Mouse (Mus musculus) neutrophil, adult 5-6 weeks (primary cell): ENCODE data around the gene Zcchc17. TPM values are rescaled to one million over a fixed set of nuclear protein-coding genes. Genes with fewer than 3 reads are reported as not detected.

ENCODE experiments used
- ATAC-seq: fragments of 151-379, 151-347 bp; 2 replicates; pipeline ENCODE4 v1.8.0; 2017; ENCODE audit warnings: mild to moderate bottlenecking, moderate TSS enrichment; ENCODE audit not compliant: insufficient number of reproducible peaks, poor library complexity, low FRiP score, severe bottlenecking; ENCODE audit errors: extremely low read depth
- total RNA-seq: library from RNA; stranded (forward); fragments of 200-1000 nt; gene quantifications from 2 replicates; pipeline ENCODE4 v1.2.3, GENCODE M21; 2017

The Zcchc17 gene
- total RNA-seq, result 50.0 and 67.0 TPM in 2 replicates

DNA sequence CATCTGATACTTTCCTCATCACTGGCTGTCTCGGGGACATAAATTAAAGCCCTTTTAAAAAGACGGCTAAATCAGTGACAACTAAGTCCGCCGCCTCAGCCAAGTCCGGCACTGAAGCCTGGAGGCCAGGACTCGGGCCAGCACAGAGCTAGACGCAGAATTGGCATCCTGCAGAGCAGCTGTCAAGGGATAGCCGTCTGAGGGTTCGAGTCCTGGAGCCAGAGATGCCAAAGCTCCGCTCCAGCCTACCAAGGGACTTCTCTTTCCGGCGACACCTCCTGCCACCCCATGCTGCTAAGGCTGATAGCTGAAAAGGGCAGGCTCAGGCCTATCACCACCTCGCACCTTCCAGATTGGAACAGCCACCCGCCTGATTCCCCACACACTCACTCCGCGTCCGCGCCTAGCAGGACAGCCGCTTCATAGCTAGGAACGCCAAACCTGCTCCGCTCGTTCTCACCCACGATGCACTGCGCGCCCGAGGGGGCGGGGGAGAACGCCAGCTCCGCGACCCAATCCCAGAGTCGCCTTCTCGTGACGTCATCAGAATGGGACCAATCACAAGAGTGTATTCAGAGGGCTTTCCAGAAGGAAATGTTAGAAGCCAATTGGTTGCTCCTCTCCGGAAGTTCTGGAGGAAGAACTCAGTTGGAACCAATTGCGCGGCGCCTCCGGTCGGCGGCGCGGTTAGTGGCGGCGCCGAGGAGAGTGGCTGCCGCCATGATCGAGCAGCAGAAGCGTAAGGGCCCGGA, at the start of gene Zcchc17, which contains the start of gene Snrnp40:
TSS of gene Zcchc17 (minus strand) at position 458 of the 752 bp plus-strand sequence.
TSS of gene Snrnp40 (plus strand) at position 647 of the 752 bp plus-strand sequence.
- peak; percentile 98 for ATAC-seq

GRCm38 (mm10) chr4:130391265-130391664, 31.5 kb upstream of the Zcchc17 start:
- no peak for ATAC-seq

DNA sequence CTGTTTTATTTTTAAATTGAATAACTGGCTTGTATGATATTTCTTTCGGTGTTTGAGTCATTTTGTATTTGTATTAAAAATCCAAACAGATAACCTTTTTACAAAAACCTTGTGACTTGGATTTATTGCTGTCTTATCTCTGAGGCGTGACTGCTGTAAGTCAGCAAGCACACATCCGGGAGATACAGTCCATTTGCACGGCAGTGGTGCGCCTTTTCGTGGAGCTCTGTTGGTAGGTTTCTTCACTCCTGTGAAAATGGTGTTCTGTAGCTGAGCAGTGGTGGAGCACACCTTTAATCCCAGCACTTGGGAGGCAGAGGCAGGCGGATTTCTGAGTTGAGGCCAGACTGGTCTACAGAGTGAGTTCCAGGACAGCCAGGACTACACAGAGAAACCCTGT, 30.2 kb upstream of the Zcchc17 start:
- no peak for ATAC-seq

GRCm38 (mm10) chr4:130389496-130389895, 29.8 kb upstream of the Zcchc17 start:
- no peak for ATAC-seq

DNA sequence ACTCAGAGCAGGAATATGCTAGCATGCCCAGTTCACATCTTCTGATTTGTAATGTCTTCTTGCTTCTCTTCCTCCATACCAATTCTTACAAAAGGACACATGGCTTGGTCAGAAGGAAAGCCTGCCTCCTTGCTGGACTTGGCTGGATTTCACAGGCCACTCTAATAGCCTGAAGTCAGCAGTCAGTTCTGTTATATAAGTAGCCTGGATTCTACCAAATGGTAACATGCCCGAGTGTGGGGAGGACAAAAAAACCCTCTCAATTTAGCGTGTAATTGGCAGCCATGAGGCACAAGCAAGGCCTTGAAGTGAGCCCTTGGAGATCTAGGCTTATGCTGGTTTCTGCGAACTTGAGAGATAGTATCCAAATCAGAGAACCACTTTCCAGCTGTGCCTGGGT, 27.5 kb upstream of the Zcchc17 start:
- no peak for ATAC-seq

DNA sequence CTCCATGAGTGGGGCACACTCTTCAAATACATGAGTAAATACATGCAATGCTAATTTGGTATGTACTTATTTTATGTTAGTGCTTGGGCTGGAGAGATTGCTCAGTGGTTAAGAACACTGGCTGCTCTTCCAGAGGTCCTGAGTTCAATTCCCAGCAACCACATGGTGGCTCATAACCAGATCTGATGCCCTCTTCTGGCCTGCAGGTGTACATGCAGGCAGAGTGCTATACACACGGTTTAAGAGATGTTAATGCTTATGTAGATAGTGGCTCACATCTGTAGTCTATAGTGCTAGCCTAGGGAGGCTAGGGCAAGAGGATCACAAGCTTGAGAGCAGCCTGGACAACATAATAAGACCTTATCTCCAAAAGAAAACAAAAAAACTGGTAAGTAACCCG, 20.7 kb upstream of the Zcchc17 start:
- ATAC-seq, result no peak

DNA sequence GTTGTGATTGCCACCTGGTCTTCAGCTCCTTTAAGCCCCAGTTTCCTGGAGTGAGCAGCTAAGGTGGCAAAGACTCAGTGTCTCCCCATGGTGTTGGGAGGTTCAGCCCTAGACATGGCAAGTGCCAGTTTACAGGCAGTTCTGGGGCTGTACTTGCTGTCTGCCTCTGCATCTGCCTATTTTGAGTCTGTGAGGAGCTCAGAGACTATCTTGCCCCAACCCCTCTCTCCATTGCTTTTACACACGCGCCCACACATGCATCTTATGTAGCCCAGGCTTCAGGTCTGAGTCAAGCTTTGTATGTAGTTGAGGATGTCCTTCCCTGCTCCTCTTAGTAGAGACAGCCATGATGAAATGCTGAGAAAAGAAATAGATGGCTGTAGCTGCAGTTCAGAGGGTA, 19.4 kb upstream of the Zcchc17 start:
- no peak for ATAC-seq

DNA sequence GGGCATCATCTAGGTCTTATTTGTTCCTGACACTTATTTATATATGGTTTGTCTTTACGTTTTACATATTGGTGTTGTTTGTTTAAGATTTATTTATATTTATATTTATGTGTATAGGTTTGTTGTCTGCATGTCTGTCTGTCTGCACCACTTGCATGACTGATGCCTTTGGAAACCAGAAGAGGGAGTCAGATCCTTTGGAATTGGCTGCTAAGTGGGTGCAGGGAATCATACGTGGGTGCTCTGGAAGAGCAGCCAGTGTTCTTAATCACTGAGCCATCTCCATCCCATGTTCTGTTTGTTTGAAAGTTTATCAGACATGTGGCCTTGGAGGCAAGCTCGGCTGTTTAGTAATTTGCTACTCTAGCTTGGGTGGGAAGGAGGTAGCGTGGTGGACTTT, 17.8 kb upstream of the Zcchc17 start:
- no peak for ATAC-seq

GRCm38 (mm10) chr4:130376675-130377074, 16.9 kb upstream of the Zcchc17 start:
- ATAC-seq, result no peak

DNA sequence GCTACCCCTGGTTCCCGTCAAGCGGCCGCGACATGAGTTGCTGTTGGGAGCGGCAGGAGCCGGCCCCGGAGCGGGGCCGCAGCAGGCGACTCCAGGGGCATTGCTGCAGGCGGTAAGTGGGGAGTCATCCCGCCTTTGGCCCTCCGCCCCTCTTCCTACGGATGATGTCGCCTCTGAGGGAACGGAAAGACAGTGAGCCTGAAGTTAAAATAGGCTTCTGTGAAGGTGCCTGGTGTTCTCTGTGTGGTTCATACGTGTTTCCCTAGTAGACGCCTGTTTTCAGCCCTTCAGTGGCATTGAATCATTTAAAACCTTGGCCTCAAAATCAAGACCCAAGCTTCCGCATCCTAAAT, 471 bp upstream of the Zcchc17 start:
- peak; percentile 1; the same call in 1 of the 2 replicates for ATAC-seq

GRCm38 (mm10) chr4:130357946-130358345, 1.8 kb downstream of the Zcchc17 start:
- no peak for ATAC-seq

GRCm38 (mm10) chr4:130352588-130352987, 7.2 kb downstream of the Zcchc17 start:
- ATAC-seq, result no peak

- no peak for ATAC-seq
Measured at GRCm38 (mm10) chr4:130350690-130351422, 8.9 kb downstream of the Zcchc17 start.

DNA sequence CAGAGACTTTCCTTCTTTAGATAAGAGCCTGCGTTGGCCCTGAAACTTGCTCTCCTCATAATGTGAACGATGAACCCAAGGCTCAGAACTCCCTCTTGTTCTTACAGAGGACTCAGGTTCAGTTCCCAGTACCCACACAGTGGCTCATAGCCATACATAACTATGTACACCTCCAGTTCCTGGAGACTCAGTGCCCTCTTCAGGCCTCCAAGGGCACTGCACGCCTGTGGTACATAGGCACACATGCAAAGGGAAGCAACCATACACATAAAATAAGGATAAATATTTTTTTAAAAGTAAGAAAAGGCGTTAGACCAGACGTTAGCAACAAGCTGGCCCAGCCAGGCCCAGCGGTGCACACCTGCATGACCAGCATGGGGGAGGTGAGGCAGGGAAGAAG, 10.1 kb downstream of the Zcchc17 start:
- ATAC-seq, result no peak

DNA sequence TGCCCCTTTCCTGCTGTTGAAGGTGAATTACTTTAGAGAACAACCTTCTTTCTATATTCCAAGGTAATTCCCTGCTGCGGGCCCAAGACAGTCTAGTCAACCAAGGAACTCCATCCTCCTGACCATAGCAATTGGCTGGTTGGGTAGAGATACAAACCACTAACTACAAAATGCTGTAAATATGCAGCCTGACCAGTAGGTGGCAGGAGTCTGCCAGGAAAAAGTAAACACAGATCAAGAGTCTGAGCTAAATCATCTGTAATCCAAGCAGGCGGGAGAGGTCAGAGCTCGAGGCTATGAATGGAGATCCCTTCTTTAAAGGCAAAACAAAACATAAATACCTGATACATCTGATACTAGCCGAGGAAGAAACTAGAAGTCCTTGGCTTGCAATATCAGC, 18.1 kb downstream of the Zcchc17 start:
- ATAC-seq, result peak; percentile 74; the same call in 1 of the 2 replicates

DNA sequence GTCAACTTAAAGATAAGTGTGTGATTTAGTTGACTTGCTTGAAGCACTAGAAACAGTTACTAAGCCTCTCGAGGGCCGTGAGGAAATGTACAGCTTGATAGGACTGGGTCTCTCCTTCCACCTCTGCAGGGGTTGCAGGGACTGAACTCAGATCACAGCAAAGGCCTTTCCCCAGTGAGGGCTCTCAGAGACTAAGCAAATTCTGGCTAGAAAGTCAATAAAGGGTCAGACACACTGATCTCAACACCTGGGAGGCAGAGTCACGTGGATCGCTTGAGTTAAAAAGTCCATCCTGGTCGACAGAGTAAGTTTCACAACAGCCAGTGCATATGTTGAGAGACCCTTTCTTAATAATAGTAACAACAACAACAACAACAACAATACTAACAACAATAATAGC, 23.9 kb downstream of the Zcchc17 start:
- no peak for ATAC-seq

GRCm38 (mm10) chr4:130327366-130327765, 32.4 kb downstream of the Zcchc17 start:
- ATAC-seq, result no peak

DNA sequence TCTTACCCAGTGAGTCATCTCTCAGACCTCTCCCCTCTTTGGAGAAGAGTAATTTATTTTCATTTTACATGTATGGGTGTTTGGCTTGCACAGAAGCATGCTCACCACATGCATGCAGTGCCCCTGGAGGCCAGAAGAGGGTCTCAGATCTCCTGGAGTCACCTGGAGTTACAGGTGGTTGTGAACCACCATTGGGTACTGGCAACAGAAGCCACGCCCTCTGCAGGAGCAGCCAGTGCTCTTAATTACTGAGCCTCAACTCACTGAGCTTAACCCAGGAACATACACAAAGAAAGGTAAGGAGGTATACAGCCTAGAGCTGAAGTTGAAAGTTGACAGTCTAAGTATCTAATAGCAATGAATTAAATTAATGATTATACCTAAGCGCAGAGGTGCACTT, 34.3 kb downstream of the Zcchc17 start:
- ATAC-seq, result no peak

- no peak for ATAC-seq
Measured at GRCm38 (mm10) chr4:130323607-130324006, 36.1 kb downstream of the Zcchc17 start.

DNA sequence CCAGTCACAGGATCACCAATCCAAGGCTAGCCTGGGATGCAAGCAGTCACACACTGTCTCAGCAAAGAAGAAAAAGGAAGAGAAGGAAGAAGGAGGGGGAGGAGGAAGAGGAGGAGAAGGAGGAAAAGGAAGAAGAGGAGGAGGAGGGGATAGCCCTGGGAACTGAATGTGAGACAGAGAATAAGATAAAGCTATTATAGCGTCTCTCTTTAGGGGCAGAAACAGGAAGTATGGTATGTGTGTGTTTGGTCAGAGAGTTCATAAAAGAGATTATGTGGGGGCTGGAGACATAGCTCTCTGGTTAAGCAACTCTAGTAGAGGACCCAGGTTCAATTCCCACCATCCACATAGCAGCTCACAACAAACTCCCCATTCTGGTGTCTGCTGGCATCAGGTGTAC, 36.6 kb downstream of the Zcchc17 start:
- no peak for ATAC-seq
